Mouse (Mus musculus) MN1 (cell line): ENCODE results near the gene Cpa2.
A peak's percentile ranks its signal among the peaks of the same experiment; 100 is the strongest.

Experiments
- DNase-seq: peaks from one replicate; pipeline ENCODE4 v3.0.0-alpha.2; 2016; ENCODE audit warnings: low spot score

The Cpa2 gene

DNA sequence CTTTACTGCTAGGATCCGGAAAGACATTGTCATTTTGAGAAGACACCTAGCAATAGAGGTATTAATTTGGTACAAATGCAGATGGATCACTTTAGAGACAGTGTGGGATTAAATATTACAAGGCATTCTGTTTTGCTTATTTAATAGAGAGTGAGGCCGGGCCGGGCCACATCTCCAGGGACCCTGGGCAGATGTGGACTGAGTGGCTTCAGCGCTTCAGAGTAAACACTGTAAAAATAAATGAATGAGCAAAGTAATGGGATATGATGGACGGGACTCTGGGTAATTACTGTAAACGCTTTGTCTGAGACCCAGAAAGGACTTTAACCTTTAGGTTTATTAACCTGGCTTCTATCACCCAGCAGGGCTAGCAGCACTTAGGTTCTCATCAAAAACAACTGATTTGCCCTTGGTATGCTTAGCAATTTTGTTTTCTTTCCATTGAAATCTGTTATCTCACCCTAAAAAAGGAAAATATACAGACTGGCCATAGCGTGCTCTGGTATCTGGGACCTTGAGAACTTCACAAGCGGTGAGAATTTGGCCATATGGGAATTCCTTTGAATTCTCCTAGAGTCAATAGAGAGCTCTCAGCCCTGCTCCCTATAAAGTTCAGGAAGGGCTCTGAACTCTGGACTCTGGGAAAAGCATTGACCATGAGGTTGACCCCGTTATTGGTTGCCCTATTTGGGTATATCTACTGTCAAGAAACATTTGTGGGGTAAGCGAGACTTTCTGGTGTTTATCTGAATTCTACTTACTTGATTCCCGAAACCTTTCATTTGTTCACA lies at the start of gene Cpa2:
Cpa2 (plus strand) TSS at position 574 of the 791 bp plus-strand sequence.
- no peak for DNase-seq

DNA sequence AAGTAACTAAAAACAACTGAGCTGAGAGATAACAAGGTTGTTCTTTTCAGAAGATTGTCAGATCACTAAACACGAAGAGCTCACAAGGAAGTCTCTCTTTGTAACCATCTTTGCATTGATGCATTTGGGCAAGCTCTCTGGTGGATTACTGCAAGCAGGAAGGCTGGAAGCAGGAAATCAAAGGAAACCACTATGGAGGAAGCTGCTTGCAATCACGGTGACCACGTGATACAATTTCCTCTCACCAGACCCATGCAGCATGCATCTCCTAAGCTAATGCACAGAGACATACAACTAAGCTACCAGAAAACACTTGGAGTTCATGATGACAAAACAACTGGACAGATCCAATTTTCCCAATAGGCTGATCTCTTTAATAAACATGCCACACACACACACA lies 42.3 kb upstream of the Cpa2 start:
- no peak for DNase-seq

DNA sequence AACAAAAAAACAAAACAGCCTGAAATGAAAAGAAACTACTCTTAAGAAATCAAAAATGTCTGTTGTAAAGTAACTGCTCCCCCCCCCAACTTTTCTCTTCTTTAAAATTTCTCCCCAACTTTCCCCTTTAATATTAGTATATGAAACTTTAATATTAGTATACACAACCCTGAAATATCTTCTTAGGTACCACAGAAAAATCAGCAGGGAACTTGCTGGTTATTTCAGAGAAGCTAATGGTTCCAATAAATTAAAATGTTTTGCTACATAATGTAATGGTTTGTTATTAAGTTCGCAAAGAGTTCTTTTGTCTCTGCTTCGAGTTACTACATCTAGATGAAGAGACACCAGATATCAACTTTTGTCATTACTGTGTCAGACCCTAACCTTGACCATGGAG lies 32.6 kb upstream of the Cpa2 start:
- DNase-seq, result no peak

DNA sequence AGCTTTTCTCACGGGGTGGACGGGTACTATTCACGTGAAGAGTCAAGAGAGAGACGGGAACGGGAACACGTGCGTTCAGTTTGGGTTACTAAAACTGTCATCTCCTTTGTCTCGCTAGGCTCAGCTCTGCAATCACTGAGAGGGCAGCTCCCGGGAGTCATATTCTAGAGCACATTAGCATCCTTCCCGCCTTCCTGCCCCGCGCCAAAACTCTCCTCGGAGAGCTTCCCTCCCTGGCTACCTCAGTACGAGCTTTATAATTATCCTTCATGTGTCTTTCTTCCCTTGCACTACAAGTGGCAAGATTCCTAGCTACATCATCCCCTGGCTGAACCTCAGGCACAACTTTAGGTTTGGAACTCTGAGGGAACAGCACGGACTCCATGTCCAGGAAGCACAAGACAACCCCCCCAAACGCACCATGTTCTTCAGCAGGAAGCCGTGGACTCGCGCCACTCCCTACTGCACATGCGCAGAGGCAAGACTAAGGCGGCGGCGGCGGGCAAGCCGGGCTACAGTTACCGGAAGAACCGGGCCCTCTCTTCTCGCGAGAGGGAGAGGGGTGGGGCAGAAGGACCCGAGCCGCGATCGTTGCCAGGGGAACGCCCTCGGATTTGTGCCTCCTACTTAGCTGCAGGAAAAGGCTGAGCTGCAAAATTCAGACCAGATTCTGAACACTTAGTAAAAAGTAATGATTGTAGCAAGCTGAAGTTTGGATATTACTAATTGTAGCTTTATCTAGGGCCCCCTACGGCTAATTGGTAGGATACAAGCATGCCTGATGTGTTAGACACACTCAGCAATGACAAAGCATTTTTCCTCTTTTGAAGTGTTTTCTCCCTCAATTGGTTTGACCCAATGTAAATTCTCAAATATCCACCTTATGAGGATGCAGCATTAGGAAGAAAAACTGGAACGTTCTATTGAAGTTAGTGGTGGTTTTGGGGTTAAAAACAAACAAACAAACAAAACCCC lies 31.8 kb upstream of the Cpa2 start, which contains the start of the genes Tmem209 and Ssmem1:
Tmem209 (minus strand) TSS at position 519 of the 975 bp plus-strand sequence.
Ssmem1 (plus strand) TSS at position 585 of the 975 bp plus-strand sequence.
- peak; percentile 99 for DNase-seq

DNA sequence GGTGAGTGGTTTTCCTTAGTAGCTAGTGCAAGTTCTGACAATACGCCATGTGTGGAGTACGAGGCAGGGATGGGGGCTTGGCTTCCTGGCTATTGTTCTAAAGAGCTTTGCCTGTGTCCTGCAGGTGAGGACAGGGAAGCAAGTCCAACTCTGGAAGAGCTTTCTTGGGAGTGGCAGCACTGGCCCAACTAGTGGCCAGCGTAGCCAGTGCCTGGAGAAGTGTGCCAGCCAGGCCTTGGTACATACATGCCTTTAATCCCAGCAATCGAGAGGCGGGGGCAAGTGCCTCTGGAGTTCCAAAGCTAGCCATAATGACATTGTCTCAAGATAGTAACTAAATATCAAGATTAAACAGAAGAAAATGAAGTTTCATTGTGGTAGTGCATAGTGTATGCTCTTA lies 31.1 kb upstream of the Cpa2 start:
- DNase-seq, result peak; percentile 17

DNA sequence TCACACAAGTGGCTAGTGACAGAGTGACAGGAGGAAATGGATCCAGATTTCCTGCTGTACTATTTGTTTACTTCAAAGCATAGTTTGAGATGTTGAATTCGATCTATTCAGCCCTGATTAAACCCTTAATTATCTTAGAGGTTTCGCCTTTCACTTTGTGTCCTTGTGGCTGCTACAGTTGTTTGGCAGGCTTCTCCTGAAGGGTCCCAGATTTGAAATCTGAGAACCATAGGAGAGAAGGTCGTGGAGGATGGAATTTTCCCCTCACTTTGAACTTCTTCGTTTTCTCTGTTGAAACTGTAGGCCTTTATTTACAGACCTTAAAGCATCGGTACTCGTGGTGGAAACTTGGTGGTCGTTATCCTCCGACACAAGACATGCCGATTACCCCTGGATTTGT lies 27.1 kb upstream of the Cpa2 start:
- no peak for DNase-seq

DNA sequence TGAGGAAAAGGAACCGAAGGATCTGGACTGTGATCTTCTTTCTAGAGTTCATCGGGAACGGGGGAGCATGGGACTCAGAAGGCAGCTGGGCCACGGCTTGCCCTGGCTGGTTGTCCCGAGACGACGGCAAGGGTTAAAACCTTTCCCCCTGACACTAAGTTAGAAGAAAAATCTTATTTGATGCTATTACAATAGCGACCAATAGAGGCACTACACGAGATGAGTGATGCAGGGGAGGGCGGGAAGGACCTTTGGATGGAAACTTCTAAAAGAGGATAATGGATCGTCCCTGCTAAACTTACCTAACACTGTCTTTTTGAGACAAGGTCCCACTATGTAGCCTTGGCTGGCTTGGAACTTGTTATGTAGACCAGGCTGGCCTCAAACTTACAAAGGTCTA lies 21.0 kb upstream of the Cpa2 start:
- no peak for DNase-seq

DNA sequence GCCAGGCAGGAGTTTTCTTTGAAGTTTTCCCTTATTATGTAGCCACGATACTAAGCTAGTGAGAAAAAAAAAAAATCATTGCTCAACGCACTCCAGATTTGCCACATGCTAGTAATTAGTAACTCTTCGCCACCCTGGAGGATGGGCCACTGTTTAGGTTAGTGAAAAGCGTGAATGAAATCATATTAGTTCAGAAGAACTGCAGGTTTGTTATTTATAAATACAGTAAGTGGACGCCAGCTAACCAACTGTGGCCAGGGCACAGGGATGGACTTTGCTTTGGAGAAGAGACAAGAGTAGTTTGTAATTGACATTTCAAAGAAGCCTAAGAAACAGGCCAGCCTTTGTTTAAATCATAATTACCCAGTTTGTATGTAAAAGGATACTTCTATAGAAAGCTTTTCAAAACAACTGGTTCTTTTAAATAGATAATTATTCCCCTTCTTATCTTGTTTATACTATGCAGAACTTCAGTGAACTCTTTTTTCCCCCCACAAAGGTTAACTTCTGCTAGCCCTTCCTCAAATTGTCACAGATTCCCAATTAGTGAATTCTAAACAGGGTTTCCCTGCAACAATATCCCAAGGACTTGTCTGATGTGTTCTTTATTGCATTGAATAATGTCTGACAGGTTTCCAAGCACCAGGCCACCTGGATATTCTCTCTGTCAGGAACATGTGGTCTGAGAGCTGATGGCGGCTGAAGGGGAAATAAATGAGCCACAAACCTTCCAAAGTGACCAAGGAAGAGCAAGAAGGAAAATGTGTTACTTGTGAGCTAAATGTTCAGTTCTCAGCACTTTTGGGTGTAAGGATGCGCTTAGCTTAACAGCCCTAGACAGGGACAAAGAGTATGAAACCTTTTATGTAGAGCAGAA lies 15.7 kb upstream of the Cpa2 start:
- DNase-seq, result peak; percentile 88

DNA sequence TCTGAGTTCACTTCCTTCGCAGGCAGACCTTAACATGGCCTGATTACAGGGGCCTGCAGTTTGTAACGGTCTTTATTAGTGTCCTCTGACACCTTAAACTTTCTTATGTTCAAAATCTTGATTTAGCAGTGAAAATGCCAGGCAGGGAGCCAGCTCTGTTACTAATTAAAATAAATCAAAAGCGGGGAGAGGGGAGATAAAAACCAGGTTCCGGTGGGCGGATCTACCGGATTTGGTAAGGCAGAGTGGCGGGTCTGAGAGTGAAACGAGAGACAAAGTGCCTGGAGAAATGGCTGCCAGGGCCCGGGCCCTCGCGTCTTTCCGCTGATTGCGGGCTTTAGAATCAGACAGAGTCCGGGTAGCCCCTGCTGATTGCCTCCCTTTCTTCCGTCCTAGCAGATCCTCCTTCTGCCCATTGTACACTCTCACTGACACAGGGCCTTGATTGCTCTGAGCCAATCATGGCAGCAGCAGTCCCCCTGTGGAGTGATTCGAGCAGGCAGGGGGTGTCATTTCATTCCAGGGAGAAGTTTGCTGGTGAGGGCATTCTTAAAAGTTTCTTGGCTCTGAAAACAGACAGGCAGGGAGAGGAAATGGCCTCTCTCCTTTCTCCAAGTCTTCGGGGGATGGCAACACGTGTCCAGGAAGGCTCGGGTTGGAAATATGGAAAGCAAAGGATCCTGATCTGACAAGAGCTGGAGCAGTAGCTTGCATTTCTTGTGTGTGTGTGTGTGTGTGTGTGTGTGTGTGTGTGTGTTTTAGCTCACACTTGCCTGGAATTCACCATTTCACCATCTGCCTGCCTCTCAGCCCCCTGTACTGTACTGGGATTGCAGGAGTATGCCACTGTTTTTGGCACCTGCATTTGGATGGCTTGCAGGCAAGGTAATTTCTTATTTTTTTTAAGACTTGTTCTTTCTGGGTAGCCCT lies 14.5 kb upstream of the Cpa2 start:
- DNase-seq, result peak; percentile 91

DNA sequence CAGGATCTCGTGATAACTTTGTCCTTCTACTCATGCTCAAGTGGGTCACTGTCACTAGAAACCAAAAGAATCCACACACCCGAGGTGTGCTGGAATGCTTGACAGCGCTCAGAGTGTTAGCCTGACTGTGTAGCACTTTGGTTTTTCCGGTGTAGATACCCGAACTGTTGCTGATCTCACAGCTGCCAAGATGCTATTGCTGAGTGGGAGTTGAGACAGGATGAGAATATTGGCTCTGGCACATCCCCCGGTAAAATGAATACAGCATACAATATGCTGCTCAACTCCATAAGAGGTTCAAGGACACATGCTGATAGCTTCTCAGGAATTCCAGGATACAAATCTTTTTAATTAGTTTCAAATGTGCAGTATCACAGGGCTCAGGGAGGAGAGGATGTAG lies 12.6 kb upstream of the Cpa2 start:
- no peak for DNase-seq

DNA sequence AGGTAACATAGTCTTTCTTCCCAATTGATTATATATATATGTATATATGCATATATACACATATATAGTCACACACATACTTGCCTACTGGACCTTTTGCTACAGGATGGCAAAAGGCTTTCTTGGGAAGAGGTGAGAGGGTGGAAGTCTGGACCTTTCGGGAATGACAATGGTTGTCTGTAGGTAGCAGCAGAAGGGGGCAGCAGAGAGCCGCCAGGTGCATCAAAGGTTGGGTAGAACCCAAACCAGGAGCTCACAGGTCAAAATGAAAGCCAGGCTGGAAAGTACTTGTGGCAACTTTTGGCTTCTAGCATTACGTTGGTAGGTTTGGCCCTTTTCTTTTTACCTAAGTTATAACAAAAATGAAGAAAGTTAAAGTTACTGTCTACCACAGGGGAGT lies 6.0 kb upstream of the Cpa2 start:
- DNase-seq, result no peak

DNA sequence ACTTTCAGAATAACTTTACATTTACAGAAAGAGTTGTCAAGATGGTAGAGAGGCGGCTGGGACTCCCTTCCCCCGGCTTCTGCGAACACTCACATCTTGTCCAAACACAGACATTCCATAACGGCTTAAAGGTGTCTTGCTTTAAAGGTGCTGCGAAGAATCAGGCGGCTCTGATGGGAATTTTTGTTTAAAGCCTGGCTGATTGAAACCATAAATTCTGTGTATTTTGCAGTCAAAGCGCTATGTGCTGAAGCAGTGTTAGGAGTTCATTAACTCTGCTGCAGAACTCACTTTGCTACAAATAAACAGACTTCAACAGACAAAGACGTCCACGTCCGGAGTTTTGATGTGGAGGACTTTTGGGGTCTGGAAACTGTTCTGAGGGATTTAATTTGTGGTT lies 3.1 kb upstream of the Cpa2 start:
- DNase-seq, result no peak

DNA sequence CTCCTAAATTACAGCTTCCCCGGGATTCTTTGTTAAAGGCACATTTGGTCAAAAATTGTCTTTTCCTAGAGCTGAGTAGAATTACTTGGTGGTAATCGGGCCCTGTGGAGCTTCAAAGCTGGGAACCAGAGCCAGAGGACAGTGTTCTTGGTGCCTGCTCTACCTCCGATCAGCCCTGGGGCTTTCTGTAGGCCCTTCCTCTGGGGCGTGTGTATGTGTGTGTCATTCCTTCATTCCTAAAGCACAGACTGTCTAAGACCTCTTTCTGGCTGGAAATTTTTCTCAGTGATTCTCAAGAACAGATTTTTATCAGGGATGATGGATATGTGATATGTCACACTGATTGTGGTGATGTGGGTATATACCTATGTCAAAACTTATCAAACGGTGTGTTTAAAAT lies 2.6 kb upstream of the Cpa2 start:
- DNase-seq, result no peak

DNA sequence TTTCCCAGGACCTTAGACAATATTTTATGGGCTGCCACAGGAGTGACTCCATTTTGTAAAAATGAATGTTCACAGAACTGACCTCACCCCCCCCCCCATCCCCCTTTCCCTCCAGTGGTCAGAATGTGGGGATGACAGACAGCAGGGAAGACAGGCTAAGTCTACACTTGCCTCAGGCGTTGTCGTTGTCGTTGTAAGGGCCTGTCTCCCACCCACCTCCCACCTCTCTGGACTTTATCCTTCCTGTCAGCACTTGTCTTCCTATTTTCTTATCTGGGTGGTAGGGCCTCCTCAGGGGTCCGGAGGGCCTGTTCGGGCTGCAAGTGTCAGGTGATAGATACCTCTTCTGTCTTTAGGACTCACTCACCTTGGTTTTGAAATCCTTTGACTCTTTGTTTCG lies 895 bp downstream of the Cpa2 start:
- no peak for DNase-seq

DNA sequence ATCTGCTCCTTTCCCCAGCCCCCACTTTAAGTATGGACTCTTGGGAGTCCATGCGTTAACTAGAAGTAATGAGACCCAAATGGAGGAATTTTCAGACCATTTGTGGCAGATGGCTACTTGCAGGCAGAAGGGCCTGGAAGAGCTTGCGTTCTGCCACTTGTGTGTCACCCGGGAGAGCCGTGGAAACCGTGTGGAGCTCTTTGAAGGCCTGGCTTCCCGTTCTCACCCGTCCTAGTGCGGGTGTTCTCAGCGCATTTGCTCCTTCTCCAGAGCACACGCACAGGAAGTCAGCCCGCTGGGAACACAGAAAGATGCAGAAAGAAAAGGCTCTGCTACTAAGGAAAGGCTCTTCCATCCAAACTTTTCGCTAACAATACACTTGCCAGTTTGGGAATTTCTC lies 1.7 kb downstream of the Cpa2 start:
- DNase-seq, result no peak

DNA sequence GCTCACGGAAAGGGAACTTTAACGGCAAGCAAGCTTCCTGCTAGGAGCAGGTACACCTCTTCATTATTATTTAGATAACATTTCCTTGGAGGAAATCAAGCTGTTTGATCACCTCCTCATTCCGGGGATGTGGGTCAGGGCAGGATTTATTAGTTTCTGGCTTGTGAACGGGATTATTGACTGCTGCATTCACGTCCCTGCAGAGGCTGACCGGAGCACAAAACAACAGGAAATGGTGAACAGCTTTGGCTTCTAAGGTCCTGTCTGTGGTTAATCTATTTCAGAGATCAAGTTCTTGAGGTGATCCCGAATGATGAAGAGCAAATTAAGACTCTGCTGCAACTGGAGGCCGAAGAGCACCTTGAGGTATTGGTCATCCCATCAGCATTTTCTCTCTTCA lies 2.5 kb downstream of the Cpa2 start:
- DNase-seq, result no peak

DNA sequence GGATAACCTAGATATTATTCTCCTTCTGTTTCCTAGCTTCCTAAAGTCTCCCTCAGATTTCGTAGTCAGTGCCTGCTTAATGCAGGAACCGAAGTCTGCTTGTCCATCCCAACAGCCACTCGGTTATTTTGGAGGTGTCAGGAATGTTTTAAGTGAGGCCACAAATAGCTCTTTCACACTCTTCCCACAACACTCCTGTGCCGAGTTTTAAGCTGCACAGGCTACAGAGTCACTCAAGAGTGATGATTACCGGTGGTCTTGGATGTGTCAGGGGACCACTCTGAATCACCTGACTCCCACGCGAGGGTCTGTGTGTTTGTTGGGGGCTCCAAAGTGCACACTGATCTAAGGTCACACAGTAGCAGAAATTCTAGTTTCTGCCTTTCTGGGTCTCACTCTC lies 4.3 kb downstream of the Cpa2 start:
- no peak for DNase-seq

DNA sequence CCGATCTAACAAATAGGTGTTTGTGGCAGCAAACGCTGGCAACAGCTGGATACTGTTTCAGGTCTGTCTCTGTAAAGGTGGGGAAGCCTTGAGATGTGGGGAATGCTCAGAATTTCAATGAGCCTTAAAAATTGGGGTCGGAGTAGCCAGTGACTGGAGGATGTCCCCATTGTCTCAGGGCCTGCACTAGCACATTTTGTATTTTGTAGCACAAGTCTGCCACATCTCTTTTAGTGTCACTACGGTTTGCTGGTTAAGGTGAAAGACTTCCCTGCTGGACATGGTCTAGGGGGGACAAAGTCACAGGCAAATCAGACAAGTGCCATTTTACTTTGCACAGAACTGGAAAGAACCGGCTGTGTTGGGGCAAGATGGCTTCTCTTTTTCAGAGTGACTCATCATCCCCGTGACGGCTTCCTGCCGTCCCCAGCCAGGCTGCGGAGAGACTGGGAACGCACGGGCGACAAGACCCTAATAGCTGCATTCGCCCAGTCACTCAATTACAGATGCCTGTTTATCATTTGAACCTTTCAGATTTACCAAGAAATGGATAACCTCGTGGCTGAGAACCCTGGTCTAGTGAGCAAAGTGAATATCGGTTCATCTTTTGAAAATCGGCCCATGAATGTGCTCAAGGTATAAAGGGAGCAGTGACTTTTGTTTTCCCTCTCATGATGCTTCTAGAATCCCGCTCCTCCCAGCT lies 5.3 kb downstream of the Cpa2 start:
- DNase-seq, result peak; percentile 80

DNA sequence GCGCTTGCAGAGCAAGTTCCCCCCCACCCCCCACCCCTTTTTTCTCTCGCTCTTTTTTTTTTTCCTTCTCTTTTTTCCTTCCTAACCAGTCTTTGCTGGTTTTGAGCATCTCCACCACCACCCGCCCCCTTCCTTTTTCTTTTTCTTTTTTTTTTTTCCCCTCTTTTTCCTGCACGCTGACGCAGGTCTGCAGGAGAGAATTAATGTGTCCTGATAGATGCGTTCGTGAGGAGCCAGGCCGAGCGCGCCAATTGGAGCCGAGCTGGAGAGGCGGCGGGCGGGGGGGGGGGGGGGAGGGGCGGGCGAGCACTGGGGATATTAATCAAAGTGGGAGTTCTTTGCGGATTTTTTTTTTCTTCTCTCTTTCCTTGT lies 5.9 kb downstream of the Cpa2 start:
- peak; percentile 79 for DNase-seq

DNA sequence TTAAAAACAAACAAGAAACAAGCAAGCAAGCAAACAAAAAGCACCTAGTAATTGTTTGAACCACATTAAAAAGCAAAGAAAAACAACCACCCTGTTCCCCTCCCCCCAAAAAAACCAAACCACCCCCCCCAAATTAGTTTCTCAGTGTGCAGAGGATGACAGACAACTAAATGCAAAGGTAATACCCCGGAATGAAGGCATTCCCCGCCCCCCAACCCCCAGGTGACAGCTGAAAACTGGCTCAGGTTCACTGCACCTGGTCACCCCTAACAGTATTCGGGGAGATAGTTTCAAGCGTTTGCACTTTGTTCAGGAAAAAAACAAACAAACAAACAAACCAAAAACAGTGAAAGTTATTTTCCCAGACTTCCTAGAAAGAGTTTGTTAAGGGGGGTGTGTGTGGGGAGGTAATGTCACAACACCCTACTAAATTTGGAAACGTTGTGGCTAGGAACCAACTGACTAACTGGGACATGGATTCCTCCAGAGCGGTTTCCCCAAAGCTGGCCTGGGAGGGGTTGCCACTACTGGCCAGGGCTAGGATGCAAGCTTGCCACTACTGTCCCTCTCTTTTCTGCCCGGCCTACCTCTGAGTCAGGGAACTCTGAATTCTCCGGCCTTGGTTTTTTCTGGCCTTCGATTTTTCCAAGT lies 6.4 kb downstream of the Cpa2 start:
- DNase-seq, result no peak
